Mouse (Mus musculus): ENCODE data around the gene Mgmt.

Mgmt gene

DNA sequence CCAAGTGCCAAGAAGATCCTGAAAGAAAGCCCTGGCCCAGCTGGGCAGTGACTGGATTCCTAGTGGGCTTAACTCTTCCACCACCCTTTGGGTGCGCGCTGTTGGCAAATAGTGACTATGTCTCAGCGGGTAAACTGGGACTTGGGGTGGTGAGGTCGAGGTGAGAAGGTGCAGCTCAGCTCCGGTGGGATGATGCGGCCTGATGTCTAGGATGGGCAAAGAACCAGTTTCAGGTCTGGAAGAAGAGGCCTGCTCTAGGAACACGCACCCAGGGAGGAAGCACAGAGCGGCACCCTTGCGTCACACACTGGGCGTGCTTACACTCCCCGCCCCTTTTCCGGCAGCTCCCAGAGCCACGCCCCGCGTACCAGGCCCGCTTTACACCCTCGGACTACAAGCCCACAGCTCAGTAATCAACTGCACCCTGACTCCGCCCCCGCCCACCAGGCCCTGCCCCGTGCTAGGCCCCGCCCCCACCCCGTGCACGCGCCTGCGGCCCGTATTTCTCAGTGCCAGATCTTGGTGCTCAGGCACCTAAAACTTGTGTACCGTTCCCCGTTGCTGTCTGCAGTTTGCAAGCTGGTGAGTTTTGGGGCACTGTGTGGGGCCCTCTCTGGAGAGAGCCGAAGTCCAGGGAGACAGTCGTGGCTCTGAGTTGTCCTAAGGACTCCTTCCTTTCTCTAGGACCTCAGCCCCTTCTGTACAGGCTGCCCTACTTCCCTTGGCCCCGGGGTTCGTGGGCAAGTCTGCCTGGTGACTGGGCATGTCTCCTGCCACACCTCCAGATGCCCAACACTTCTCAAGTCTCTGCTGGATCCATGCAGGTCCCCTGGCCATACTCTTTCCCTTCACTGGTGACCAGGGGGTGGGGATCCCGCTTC lies at the start of gene Mgmt:
Gene Mgmt, plus strand, starts transcription at position 509 of the 881 bp plus-strand sequence.
- peak; percentile 87 for DNase-seq (ENCODE audit: low spot score)

DNA sequence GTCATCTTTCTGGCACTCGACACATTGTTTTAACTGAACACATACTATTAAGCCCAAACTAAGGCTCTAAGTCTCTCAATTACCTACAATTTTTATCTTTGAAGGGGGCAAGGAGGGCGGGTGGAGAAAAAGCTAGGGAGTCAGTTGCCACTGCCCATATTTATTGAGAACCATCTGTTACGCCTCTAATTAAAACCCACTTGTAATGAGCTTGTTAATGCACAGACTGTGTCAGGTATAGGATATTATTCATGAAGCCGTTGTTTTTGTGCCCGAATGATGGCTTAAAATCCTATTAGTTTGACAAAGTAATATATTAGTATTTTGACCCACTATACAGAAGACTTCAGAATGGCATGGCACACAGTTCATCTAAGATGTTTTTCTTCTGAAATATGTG lies 49.6 kb upstream of the Mgmt start:
- no peak for DNase-seq (ENCODE audit: low spot score)

DNA sequence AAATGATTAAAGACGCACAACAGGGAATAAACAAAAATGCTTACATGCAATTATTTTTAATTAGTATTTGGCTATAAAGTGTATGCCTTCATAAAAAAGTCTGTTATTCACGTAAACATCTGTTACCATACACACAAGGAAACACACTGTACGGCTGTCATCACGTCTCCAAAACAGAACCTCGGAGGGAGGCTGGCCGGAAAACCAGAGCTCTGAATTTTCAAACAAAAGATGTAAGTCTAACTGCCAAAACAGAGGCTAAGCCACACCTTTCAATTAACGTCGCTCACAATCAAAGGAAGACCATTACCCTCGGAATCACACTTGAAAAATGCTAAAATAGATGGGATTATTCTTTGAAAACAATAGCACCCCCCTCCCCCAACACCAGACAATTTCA lies 49.1 kb upstream of the Mgmt start:
- no peak for DNase-seq (ENCODE audit: low spot score)

DNA sequence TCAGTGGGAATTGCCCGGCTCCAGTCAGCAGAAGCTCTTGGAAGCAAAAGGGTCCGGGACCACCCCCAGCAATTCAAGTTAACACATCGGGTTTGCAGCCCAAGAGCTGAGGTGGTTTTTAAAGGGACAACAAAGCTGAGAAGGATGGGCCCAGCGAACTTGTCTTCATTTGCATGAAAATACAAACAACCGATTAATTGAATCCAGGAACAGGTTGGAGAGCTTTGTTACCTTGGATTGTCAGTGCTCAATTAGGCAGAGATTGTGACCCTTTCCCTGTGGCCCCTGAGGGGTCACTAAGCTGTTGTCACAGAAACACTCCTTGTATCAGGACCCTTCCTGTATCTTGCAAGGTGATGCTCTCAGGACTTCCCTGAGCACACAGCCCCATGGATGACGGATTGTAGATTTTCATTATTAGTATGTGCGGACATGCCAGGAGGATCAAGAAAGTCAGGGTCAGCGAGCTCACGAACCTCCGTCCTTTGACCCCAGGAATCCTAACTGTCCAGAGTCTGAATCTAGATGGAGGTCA lies 48.3 kb upstream of the Mgmt start:
- no peak for DNase-seq (ENCODE audit: low spot score)

DNA sequence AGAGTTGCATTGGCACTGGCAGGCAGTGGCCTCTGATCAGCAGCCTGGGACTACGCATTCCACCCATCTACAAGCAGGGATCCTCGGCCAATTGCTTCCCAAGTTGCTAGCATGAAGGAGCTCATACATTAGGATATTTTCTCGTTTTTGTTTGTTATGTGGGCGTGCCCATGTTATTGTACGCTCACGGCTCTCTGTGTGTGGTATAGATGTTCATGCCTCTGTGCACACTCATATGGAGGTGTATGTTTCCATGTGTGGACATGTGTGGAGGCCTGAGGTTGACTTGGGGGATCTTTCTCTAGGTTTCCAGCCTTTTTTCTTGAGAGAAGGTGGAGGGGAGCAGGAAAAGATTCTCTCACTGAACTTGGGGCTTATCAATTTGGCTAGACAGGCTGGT lies 46.8 kb upstream of the Mgmt start:
- DNase-seq (ENCODE audit: low spot score): no peak

DNA sequence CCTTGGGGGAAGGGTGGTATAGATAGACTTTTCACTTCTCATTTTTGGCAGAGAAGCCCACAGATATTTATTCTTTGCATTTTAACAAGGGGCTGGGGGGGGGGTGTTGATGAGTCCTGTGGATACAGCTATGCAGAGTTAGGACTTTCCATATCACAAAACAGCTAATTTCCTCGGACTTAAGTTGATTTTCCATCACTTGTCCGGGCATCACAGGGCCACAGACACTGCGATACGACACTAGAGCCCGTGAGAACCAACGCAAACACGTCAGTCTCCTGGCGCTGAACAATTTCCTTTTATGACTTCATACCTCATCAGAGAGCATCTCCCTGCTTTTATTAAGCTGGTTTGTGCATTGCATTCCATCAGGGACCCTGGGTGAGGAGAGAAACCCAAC lies 45.7 kb upstream of the Mgmt start:
- no peak for DNase-seq (ENCODE audit: low spot score)

DNA sequence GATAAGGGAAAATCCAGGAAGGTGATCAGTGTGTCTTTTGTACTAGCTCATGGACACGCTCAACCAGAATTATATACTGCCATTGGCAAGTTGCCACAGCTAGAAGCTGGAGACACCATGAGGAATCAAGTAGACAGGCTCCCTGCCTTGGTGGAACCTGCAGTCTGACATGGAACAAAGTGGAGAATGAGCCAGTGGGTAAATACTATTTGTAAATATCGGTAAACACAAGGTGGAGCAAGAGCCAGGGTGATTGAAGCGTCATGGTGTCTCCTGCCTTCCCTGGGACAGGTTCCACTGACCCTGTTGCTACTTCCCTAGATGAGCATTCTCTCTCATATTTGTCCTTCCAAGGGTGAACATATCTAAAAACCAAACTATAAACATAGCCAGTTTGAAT lies 44.6 kb upstream of the Mgmt start:
- no peak for DNase-seq (ENCODE audit: low spot score)

DNA sequence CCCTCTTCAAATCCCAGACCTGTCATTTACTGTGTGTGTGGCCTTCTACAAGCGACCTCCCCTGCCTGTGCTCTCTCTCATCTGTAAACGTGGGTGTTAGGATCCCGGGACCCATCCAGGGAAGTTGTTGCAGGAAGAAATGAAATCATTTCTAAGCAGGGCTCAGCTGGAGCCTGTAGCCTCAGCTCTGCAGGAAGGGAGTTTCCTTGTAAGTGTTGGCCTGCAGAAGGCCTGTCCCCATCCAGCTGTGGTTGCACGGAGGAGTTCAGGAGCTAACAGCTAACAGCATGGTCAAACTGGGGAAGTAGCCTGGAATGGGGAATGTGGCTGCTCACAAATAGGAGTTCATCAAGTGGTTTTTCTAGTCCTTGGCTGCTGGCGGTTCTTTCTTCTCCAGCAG lies 44.1 kb upstream of the Mgmt start:
- DNase-seq (ENCODE audit: low spot score): no peak

DNA sequence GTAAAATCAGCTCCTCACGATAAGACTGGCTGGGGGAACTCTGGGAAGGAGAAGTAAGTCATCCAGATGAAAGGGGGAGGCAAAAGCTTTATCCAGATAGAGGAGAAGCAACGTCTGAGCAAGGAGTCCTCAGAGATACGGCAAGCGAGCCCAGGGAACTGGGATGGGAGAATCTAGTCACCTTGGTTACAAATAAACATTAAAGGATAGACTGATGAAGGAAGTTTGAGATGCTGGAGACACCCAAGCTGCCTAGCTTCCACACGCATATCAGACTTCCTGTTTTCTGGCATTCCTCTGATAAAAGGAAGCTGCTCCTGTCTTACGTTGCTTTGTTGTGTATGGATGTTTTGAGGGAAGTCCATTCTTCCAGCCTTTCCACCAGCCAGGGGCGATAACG lies 42.5 kb upstream of the Mgmt start:
- DNase-seq (ENCODE audit: low spot score): no peak

DNA sequence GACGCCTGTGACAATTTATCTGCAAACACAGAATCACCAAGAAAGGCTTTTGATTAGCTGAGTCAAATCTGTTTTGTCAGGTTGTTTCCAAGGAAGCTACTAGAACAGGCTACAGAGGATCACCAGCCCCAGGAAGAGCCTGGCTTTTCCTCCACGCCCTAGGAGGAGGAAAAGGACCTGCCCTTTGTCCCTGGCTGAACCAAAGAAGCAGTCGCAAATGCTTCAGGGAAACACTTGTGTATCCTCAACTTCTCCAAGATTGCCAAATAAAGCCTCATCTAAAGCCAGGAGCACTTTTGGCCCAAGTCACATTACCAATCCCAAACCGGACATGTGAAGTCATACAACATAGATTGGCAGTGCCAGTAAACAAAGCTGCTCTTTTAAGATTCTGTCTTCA lies 41.7 kb upstream of the Mgmt start:
- no peak for DNase-seq (ENCODE audit: low spot score)

DNA sequence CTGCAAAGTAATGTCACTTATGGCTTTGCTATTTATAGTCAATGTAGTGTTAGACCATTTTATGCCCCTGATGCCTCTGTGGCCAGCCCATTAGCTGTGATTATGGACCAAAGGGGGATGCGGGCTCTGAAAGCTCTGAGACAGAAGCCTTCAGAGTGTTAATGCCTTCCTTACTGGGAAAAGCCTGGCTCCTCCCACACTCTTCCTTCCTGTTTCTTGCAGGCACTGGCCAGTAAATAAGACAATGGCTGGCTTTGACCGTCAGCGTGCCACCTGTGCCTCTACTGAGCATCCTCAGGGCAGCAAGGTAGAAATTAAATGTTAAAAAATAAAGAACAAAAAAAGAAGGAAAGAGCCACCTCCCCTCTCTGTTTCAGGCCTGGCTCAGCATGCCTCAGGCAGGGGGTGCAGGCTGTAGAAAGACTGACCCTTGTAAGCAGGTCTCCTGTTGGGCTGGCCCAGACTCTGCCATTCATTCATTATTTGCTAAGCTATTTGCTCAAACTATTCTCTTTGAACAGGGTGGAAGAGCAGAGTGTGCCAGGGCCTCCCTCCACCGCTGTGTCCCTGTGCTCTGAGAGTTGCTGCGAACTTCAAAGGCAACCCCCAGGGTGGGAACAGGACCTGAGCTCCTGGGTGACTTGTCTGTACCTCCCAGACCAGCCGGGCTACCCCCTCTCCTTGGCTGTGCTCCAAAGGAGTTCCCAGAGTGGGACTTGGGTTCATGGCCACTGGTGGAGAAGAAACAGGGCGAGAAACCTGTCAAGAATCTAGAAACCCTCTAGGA lies 29.5 kb upstream of the Mgmt start:
- no peak for DNase-seq (ENCODE audit: low spot score)

DNA sequence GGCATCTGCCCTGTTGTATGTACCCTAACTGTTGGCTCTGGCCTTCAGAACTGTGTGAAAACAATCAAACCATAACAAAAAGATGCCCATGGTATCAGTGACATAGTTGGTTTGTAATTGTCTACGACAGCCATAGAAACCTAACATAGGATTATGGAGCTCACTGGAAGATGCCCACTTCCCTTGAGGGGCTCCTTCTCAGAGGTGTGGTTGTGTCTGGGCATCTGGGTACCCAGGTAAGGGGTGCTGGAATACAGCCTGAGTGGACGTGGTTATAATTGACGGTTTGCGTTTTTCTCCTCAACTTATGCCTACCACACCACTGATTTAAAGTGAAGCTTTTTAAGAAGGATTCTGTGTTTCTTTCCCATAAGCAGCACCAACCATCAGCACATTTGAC lies 28.5 kb upstream of the Mgmt start:
- no peak for DNase-seq (ENCODE audit: low spot score)

DNA sequence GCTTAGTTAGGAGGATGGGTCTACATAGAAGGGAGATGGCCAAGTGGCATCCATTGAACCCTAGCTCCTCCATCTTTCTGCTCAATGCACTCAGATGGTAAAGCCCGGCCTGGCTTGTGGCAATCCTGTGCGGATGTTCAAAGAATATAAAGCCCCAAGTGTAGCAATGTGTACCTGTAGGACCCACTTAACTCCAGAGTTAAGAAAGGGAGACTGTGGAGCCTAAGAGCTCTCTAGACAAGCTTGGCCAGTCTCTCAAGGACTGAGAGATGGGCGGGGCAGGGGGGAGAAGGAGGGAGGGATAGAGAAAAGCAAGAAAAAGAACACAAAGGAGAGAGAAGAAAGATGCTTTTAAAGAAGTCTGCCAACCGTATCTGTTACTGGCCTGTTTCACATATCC lies 27.9 kb upstream of the Mgmt start:
- DNase-seq (ENCODE audit: low spot score): no peak

DNA sequence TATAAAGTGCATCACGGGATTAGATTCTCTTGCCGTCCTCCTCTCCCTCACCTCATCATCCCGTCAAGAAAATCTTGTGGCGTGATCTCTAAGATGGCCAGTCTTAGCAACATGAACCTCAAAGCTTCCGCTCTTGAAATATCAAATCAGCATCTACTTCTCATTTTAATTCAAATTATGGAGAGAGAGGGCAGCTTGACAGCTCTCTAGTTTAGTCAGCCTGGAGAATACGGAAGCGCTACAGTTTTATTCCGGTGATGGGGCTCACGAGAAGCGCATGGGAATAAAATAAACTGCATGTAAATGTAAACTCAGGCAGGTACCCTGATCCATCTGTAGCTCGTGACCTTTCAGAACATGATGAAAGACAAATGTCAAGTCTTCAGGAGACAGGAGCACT lies 22.9 kb upstream of the Mgmt start:
- DNase-seq (ENCODE audit: low spot score): no peak

DNA sequence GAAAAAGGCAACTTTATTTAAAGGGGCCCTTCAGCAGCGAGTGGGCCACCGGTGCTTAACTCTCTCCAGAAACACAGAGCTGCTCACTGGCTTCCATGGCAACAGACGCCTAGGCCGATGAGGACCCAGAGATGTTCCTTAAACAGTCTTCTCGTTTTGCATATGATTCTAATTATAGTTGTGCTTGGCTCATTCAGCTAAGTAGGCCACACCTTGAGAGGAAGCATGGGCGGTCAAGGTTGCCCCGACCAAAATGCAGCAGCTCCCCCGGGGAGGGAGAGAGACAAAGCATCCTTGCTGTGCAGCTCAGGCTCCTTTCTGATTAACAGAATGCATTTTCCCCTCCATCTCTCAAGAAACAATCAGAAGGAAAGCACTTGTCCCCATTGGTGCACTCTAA lies 22.4 kb upstream of the Mgmt start:
- DNase-seq (ENCODE audit: low spot score): peak; percentile 32

DNA sequence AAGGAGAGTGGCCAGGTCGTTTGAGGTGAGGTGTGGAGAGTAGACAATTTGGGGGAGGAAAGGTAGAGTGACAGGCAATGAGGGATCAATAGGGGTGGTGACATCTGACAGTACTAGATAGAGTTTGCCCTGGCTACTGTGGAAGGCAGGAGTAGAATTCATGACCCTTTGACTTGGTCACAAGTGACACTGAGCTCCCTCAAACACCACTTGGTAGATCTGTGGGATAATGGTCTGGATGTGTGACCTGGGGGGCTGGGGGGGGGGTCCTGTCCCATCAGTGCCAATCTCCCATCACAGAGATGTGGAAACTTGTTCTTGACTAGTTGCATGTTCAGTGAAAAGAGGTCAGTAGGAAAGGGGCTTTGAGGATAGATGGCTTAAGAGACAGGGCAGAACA lies 20.0 kb upstream of the Mgmt start:
- DNase-seq (ENCODE audit: low spot score): no peak

DNA sequence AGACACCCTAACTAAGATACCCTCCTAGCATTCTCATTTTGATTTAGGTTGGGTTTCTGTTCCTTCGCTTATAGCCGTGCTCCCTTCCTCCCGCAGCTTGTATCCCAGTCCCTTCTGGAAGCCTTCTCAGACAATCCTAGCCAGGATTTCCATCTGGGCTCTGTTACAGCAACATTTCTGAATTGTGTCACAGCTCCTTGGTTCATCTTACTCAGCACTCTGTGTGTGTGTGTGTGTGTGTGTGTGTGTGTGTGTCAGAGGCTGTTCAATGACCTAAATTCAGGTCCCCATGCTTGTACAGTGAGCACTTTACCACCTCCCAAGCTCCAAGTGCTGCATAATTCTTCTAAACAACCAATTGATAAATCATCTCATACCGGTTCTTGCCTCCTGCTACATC lies 14.0 kb upstream of the Mgmt start:
- DNase-seq (ENCODE audit: low spot score): no peak

DNA sequence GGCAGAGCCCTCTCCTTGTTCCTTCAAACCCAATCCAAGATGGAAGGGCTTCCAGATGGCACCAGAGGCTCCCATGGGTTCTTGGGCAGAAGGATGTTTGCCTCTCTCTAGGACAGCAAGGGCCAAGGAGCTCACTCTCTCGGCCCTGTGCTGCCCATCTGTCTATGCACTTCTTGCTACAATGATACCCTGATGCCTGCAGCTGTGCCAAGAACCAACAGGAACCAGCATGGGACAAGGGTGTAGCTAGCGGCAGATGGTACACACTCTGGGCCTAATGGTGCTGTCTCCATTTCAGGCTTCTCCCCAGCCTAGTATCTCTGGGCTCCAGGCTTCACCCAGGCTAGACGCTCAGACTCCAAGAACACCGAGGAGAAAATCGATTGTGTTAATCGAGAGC lies 6.3 kb upstream of the Mgmt start:
- DNase-seq (ENCODE audit: low spot score): no peak

DNA sequence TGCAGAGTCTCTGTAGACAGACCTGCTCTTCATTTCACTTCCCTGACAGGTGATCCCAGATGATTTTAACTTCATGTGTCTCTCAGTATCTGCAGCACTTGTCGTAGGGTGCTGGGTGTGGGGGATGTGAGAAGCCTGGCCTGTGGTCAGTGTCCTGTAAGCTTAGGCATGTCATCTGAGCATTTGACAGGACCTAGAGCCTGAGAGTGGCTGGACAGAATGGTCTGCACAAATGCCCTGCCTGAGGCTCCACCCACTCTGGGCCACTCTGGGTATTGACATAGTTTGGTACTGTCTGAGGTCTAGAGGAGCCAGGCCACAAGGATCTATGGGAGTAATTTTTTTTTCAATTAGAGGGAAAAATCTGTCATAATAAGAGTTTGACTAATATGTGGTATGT lies 942 bp downstream of the Mgmt start:
- DNase-seq (ENCODE audit: low spot score): no peak

DNA sequence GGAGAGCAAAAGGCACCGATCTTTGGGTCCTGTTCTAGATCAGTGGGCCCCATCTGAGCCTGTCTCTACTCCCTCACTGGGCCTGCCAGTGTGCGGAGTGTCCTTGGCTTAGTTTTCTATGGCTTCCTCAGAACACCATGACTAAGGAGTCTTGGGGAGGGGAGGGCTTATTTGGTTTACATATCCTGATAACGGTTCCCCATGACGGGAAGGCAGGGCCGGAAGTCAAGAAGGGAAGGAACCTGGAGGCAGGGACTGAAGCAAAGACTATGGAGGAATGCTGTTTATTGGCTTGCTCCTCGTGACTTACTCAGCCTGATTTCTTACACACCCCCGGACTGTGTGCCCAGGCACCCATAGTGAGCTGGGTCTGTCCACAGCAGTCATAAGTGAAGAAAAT lies 1.4 kb downstream of the Mgmt start:
- no peak for DNase-seq (ENCODE audit: low spot score)

DNA sequence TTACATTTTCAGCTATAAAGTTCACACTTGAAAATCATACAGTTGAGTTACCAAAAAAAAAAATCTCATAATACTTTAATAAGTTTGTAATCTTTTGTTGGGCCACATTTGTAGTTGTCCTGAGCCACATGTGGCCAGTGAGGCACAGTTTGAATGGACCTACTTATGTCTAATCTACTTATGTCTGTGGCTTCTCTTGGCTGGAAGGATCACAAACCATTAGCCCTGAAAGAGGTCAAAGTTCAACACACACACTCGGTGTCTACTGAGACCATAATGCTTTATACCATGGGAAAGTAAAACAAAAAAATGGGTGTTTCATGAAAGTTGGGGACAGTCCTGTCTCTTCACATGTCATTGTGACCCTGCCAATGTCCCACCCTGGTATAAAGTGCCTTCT lies 3.1 kb downstream of the Mgmt start:
- no peak for DNase-seq (ENCODE audit: low spot score)

DNA sequence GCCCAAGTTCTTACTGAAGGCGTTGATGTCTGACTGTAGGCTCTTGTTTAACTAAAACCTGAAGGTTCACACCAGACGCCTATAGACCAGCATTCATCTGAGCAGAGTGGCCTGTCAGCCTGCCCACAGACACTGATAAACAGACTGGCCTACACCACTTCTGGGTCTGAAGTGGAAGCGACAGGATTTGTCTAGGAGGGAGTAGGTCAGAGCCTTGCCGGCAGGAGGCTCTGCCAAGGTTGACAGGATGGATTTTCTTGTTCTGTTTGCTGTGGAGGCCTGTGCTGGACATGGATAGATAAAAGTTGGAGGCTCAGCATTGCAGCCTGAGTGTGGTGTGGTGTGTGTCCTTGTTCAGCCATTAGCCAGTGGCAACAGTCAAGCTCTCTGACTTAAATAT lies 3.6 kb downstream of the Mgmt start:
- no peak for DNase-seq (ENCODE audit: low spot score)

DNA sequence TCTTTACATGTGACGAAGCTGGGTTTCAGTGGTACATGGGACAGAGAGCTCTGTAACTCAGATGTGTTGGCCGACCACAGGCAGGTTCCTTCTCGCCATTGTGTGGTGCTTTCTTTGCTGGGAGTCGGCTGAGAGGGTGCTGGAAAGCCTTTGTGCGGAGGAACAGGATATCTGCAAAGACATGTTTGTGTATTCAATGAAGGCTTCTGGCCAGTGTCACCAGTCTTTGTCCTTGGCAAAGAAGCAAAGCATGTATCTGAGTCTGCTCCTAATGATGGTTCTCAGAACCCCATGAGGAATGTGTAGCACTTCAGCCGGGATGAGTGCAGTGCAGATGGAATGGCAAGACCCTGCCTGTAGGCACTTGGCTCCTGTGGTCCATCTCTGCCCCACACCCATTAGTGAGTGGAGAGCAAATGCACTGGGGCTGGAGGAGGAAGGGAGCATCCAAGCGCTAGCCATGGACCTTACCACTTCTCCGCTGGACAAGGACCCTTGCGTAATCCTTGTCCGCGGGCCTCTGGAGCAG lies 14.3 kb downstream of the Mgmt start:
- DNase-seq (ENCODE audit: low spot score): no peak
